9 mouse cellular contexts compared by ENCODE assay signal in the genomic region with DNA sequence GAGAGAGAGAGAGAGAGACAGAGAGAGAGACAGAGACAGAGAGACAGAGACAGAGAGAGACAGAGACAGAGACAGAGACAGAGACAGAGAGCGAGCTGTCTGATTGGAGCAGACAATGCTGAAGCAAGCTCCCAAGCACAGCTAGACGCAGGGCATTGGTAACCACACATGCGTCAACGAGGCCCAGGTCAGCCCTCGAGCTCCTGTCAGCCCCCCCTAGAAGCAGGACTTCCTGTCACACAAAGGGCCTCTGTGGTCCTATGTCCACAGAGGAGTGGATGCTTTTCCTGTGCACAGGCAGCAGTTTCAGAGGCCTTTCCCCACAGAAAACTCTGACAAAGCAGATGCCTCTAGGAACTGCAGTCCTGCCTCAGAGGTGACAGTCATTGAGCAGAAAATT. TPM values are rescaled to one million over a fixed set of nuclear protein-coding genes. Genes with fewer than 3 reads are reported as not detected.
DNase-seq lines count a peak whose midpoint lies in the region; ATAC-seq and TF ChIP-seq lines count a peak whose summit lies in the region.
"Had no signal": no experiment of that assay in that cellular context is flagged by ENCODE, and none has a peak within 500 bp of the region (broad histone marks: within the 10 kb centered on the region; RNA-seq: fewer than 3 reads in every experiment).

No protein-coding gene starts in this region.

- no peak for TF ChIP-seq POLR2A in heart, adult 2 months (IDR thresholded peaks at IDR 0.05; ENCODE audit: insufficient read depth, low read depth, low read length)

- 13% methylated on average over 5 of the region's 5 CpGs for WGBS in heart, adult 2 months
- 40% methylated on average over 5 of the region's 5 CpGs for WGBS in embryonic facial prominence, embryonic 15.5 days
- WGBS in limb, embryonic 13.5 days, result 42% methylated on average over 5 of the region's 5 CpGs

- intact Hi-C loops in heart, adult 2 months (cut with DNase I), result no loop called here

- TF ChIP-seq CTCF in heart, adult 2 months (IDR thresholded peaks at IDR 0.05), result no peak

- H3K9ac ChIP-seq in heart, adult 2 months (ENCODE audit: low read depth, low read length), result no peak overlapping the region
- H3K9ac ChIP-seq in embryonic facial prominence, embryonic 15.5 days, result no peak overlapping the region
- H3K9ac ChIP-seq in limb, embryonic 13.5 days, result no peak overlapping the region

- H3K4me1 ChIP-seq in heart, adult 2 months (ENCODE audit: control insufficient read depth, insufficient read depth, low read length), result peaks cover 48% of the 10 kb centered on the region
- H3K4me1 ChIP-seq in embryonic facial prominence, embryonic 15.5 days, result peaks cover 22% of the 10 kb centered on the region
- peaks cover 26% of the 10 kb centered on the region for H3K4me1 ChIP-seq in limb, embryonic 13.5 days

- peak; percentile 60 for DNase-seq in heart, adult 2 months
- no peak for DNase-seq in heart, postnatal 4 days
- peak; percentile 55 for DNase-seq in Muller cell, postnatal 12 days (ENCODE audit: inconsistent ontology term)
- no peak for DNase-seq in adipocyte (ENCODE audit: low spot score)
- DNase-seq in thymus, postnatal 25 days, result no peak
- no peak for DNase-seq in urinary bladder, postnatal 14 days (ENCODE audit: low spot score)

- peak overlapping the region; percentile 66 for H3K27ac ChIP-seq in heart, adult 2 months
- H3K27ac ChIP-seq in embryonic facial prominence, embryonic 15.5 days (replicated peaks), result 0 out of 2 replicates have a peak overlapping the region, but pooled peaks have one; percentile 3
- H3K27ac ChIP-seq in limb, embryonic 13.5 days, result peak overlapping the region; percentile 23; the same call in 1 of the 2 replicates

- no peak overlapping the region for H3K4me2 ChIP-seq in embryonic facial prominence, embryonic 15.5 days (replicated peaks)
- no peak overlapping the region for H3K4me2 ChIP-seq in limb, embryonic 13.5 days (replicated peaks)

- peaks cover 38% of the 10 kb centered on the region for H3K36me3 ChIP-seq in heart, adult 2 months (ENCODE audit: control insufficient read depth, insufficient read depth, low read length)
- no peaks in the 10 kb centered on the region for H3K36me3 ChIP-seq in embryonic facial prominence, embryonic 15.5 days
- H3K36me3 ChIP-seq in limb, embryonic 13.5 days, result no peaks in the 10 kb centered on the region

- ATAC-seq in embryonic facial prominence, embryonic 15.5 days (ENCODE audit: insufficient number of reproducible peaks, low FRiP score, low TSS enrichment, low read depth), result no peak
- ATAC-seq in limb, embryonic 13.5 days (ENCODE audit: low FRiP score, low read depth), result no peak

- TF ChIP-seq EP300 in heart, adult 2 months (IDR thresholded peaks at IDR 0.05; ENCODE audit: insufficient read depth, low read depth, low read length), result no peak

- H3K27me3 ChIP-seq in heart, adult 2 months (ENCODE audit: control insufficient read depth, insufficient read depth, low read length), result no peaks in the 10 kb centered on the region
- no peaks in the 10 kb centered on the region for H3K27me3 ChIP-seq in embryonic facial prominence, embryonic 15.5 days
- no peaks in the 10 kb centered on the region for H3K27me3 ChIP-seq in limb, embryonic 13.5 days
- H3K27me3 ChIP-seq: CH12.LX had no signal

- H3K9me3 ChIP-seq in embryonic facial prominence, embryonic 15.5 days (replicated peaks), result no peaks in the 10 kb centered on the region
- H3K9me3 ChIP-seq in limb, embryonic 13.5 days, result no peaks in the 10 kb centered on the region

- no peak overlapping the region for H3K4me3 ChIP-seq in heart, adult 2 months
- H3K4me3 ChIP-seq in embryonic facial prominence, embryonic 15.5 days (replicated peaks), result no peak overlapping the region
- H3K4me3 ChIP-seq in limb, embryonic 13.5 days, result no peak overlapping the region

- H3K79me2 ChIP-seq in heart, adult 2 months (replicated peaks; ENCODE audit: control insufficient read depth, insufficient read depth, low read length), result no peaks in the 10 kb centered on the region

RNA-seq across cellular contexts. Expression of gene Pacsin2, which starts 38.6 kb away (rescaled TPM):
- 100 to 1,000 TPM; 200 to 246 TPM for total RNA-seq in heart, adult 2 months (2021)
- 111 and 169 TPM in 2 replicates for polyA plus RNA-seq in heart, adult 2 months (2012; rRNA removed)
- total RNA-seq in heart, postnatal 4 days (2021), result 100 to 1,000 TPM; 136 to 147 TPM
- 66.8 and 67.1 TPM in 2 replicates for polyA plus RNA-seq in embryonic facial prominence, embryonic 15.5 days (2015; fragmentation: Nextera tagmentation; extraction: Ambion mirVana)
- polyA plus RNA-seq in limb, embryonic 13.5 days (2015; fragmentation: Nextera tagmentation; extraction: Ambion mirVana), result 51.8 and 53.3 TPM in 2 replicates

Comparison
In these comparisons a context has a peak if more than half of its experiments do, and no peak if none do; other contexts are left out.
1. DNase-seq: peak in heart, adult 2 months (2 of 2) and Muller cell, postnatal 12 days (single experiment); none in heart, postnatal 4 days (single experiment), adipocyte (single experiment), thymus, postnatal 25 days (single experiment) and urinary bladder, postnatal 14 days (single experiment).
2. H3K27ac ChIP-seq: peak in every context shown above with its lines; median percentile 66 in heart, adult 2 months; 23 in limb, embryonic 13.5 days; 3 in embryonic facial prominence, embryonic 15.5 days.